Comparison of ENCODE assay signal across 8 mouse cellular contexts in the genomic region with DNA sequence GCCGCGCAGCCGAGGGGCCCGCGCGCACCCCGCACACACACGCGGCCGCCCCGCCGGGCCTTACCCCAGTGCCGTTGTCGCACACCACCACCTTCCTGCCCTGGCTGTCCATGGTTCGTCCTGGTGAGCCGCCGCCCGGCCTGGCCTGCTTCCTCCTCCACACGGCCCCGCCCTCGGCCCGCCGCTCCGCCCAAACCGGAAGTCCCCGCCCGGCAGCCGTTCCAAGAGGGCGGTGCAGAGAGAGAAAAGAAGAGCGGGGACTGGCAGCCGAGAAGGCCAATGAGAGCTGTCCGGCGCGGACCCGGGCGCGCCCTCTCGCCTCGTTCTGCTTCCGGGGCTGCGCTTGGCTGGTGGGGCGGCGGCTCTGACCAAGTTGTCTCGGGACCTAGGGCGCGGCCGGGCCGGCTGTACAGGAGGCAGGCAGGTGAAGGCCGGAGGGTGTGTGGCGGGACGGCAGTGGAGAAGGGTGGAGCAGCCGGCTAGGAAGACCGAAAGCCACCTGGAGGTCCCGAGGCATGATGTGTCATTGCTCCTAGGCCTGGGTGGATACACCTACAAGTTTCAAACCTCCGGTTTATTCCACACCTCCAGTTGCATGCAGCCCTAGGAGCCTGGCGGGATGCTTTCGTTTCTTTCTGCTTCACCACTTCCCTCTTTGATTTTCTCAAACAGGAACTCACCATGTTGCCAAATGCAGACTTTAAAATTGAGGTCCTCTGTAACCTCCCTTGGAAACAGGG. TPM values are rescaled to one million over a fixed set of nuclear protein-coding genes. Genes with fewer than 3 reads are reported as not detected.
A peak's percentile ranks its signal among the peaks of the same experiment; 100 is the strongest.
DNase-seq lines count a peak whose midpoint lies in the region; ATAC-seq and TF ChIP-seq lines count a peak whose summit lies in the region.

Actr2 (minus strand) TSS at position 173 of the 740 bp plus-strand sequence.

- H3K27ac ChIP-seq in gastrocnemius, adult 2 months: peak within 1 kb of the TSS; percentile 98
- peak within 1 kb of the TSS; percentile 97 for H3K27ac ChIP-seq in hindbrain, postnatal 0 days
- peak within 1 kb of the TSS; percentile 86 for H3K27ac ChIP-seq in left cerebral cortex, adult 2 months

- peak within 1 kb of the TSS; percentile 83 for H3K4me3 ChIP-seq in gastrocnemius, adult 2 months
- H3K4me3 ChIP-seq in hindbrain, postnatal 0 days (ENCODE audit: low read length): peak within 1 kb of the TSS; percentile 92
- peak within 1 kb of the TSS; percentile 78 for H3K4me3 ChIP-seq in left cerebral cortex, adult 2 months

- TF ChIP-seq CTCF in gastrocnemius, adult 2 months (IDR thresholded peaks at IDR 0.05): no peak
- TF ChIP-seq CTCF in hindbrain, postnatal 0 days (IDR thresholded peaks at IDR 0.05; ENCODE audit: low read depth): no peak
- no peak for TF ChIP-seq CTCF in left cerebral cortex, adult 2 months (IDR thresholded peaks at IDR 0.05)

- peak within 1 kb of the TSS; percentile 87 for H3K9ac ChIP-seq in hindbrain, postnatal 0 days (replicated peaks; ENCODE audit: low read length)

- H3K4me2 ChIP-seq in hindbrain, postnatal 0 days (ENCODE audit: low read depth, low read length): peak within 1 kb of the TSS; percentile 76

- DNase-seq in ZHBTc4 (ENCODE audit: low read depth, low spot score): peak; percentile 99
- peak; percentile 98 for DNase-seq in gastrocnemius, adult 2 months
- DNase-seq in hindbrain, postnatal 0 days (ENCODE audit: low spot score): peak; percentile 97
- DNase-seq in left cerebral cortex, adult 2 months (ENCODE audit: extremely low spot score in 1 of 2, low spot score in 2 of 2): peak; percentile 96
- DNase-seq in right cerebral cortex, adult 2 months (ENCODE audit: low spot score in 2 of 2): peak; percentile 95 to 96
- DNase-seq in urinary bladder, postnatal 14 days (ENCODE audit: low spot score): peak; percentile 98

- intact Hi-C loops in gastrocnemius, adult 2 months (cut with DNase I): loop anchor here (5.0 kb wide), 3 partner anchors 191 to 1096 kb away; partner anchors contain the start of genes Meis1 and Spred2
- intact Hi-C loops in left cerebral cortex, adult 2 months (cut with DNase I): loop anchor here (2.0 to 5.0 kb wide), 2 partner anchors 89 to 220 kb away; partner anchors contain the start of genes Rab1a and Slc1a4

- under 1% methylated on average over 39 of the region's 57 CpGs for WGBS in hindbrain, postnatal 0 days

- peaks cover 3% of the 10 kb centered on the region; the same call in 1 of the 2 replicates for H3K36me3 ChIP-seq in hindbrain, postnatal 0 days (ENCODE audit: insufficient read depth, low read length)

- peaks cover 4% of the 10 kb centered on the region; the same call in 1 of the 2 replicates for H3K4me1 ChIP-seq in hindbrain, postnatal 0 days (ENCODE audit: insufficient read depth, low read length)

- ATAC-seq in common myeloid progenitor, adult 5-6 weeks (replicated peaks; ENCODE audit: low read depth, poor library complexity, severe bottlenecking): peak; percentile 87
- peak; percentile 100 for ATAC-seq in hindbrain, postnatal 0 days
- peak; percentile 84 for ATAC-seq in megakaryocyte, adult 5-6 weeks (ENCODE audit: poor library complexity, severe bottlenecking)

- no peaks in the 10 kb centered on the region for H3K27me3 ChIP-seq in hindbrain, postnatal 0 days (ENCODE audit: insufficient read depth, low read length)

- no peaks in the 10 kb centered on the region for H3K9me3 ChIP-seq in hindbrain, postnatal 0 days (ENCODE audit: low read length)

RNA-seq across cellular contexts. Expression of gene Actr2, which starts in this region (rescaled TPM):
- total RNA-seq in common myeloid progenitor, adult 5-6 weeks (2017): 234 and 249 TPM in 2 replicates
- total RNA-seq in gastrocnemius, adult 2 months (2021): 10 to 100 TPM; 35.8 to 44.1 TPM
- 43.3 and 46.3 TPM in 2 replicates for total RNA-seq in hindbrain, postnatal 0 days (2014; rRNA removed)
- polyA plus RNA-seq in hindbrain, postnatal 0 days (2015; fragmentation: Nextera tagmentation; extraction: Ambion mirVana): 166 and 171 TPM in 2 replicates
- total RNA-seq in left cerebral cortex, adult 2 months (2021): 100 to 1,000 TPM; 258 to 277 TPM
- 366 and 385 TPM in 2 replicates for total RNA-seq in megakaryocyte, adult 5-6 weeks (2015)
- 356 and 454 TPM in 2 replicates for total RNA-seq in megakaryocyte, adult 5-6 weeks (2017)

Comparison
In these comparisons a context has a peak if more than half of its experiments do, and no peak if none do; other contexts are left out.
1. Peak in every context shown above with its lines: DNase-seq, ATAC-seq, H3K4me3 ChIP-seq and H3K27ac ChIP-seq.